Mouse (Mus musculus): Measurements from ENCODE around the gene Atxn1l. TPM values are rescaled to one million over a fixed set of nuclear protein-coding genes. Genes with fewer than 3 reads are reported as not detected.
A peak's percentile ranks its signal among the peaks of the same experiment; 100 is the strongest.

The Atxn1l gene
- total RNA-seq, 2 experiments from 2014 or later = 21.2 TPM

DNA sequence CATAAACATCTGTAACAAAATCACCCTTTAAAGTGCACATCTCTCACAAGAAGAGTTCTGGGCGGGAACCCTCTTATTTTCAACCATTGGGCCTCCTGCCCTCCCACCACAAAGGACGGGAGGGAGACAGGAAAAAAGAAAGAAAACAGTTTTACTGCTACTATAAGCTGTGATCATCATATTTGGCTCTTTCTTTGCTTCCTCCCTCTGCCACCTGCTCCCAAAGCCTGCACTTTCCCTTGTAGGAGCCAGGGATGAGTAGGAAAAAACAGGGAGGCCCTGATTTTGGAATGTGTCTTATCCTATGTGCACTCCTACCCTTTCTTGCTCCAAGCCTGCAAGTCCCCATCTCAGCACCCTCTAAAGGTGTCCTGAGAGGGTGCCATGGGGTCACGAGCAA is 6.5 kb downstream of the Atxn1l start:
- DNase-seq = no peak

DNA sequence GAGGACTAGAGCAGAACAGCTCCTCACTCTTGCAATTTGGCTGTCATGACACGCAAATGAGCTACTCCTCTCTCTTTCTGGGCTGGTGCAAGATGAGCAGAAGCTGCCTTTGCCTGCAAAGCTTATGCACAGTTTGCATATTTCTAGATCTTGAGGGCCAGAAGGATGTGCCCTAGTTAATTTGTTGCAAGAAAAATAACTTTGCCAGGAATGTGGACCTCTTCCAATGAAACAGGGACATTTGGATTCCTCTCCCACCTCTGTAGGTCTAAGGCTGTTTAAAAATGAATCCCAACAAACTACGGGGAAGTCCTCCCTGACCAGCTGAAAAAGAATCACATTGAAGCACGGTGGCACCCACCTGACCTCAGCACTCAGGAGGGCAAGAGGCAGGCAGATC is 12.4 kb downstream of the Atxn1l start:
- DNase-seq = no peak

DNA sequence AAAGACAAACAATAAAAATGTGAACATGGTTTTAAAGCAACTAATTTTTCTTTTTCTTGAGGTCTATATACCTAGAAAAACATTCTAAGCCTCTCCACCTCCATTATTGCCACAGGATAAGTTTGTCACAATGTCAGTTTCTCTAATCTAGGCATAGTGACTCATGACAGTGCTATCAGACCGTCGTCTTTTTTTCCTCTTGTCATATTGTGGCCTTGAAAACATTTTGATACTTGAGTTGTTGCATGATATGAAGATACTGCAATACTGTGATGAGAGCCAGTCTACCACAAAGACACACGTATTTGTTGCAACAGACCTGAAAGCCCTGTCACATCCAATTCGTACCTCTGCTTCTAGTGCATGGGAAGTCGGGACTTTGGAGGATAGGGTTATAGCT is 22.6 kb downstream of the Atxn1l start:
- no peak for DNase-seq

DNA sequence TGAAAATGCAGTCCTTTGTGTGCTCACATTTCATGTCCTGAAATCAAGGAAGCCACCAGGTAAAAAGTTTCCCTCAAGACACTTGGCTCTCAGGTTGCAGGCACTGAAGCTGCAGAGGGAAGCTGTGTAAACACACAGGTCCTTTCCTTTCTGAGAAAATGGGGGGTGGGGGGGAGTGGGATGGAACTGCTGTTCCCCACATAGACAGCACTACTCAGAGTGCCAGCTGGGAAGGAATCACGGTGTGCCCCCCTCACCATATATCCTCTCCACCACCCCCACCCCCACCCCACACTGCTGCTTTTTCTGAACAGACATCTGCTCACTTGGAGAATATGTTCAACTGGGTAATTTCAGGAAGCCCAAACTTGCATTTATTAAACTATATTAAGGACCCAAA is 25.0 kb downstream of the Atxn1l start:
- no peak for DNase-seq

DNA sequence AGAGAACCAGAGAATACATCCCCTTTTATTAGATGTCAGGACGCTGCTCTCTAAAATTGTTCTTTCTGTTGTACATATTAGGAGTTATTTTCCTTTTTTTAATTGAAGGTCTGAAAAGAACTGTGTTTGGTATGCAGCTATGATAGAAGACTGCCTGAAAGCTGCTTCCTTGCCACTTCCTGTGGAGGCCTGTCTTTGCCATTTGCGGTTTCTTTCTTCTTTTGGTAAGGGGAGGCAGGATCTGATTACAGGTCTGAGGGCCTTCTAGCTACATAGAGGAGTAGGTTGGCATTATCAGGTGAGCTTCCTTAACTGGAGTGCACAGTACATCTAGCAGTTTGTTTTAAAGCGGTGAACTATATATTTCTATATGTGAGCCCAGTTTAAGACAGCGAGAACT is 29.6 kb downstream of the Atxn1l start:
- no peak for DNase-seq

DNA sequence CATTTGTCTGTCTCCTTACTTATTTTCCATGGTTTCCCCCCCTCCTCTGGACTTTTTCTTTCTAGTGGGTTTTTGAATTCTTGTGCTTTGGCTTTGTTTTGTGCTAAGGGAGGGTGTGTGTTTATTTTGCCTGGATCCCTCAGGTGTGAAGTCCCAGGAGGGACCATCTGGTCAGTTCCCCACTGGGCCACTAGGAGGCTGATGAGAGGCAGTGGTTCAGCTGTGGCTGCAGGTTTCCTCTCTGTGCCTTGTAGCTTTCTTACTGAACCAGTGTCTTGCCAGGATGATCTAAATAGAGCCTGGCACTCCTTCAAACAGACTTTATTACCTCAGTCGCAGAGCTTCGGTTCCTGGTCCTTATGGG is 30.7 kb downstream of the Atxn1l start:
- DNase-seq = peak; percentile 74 to 87

DNA sequence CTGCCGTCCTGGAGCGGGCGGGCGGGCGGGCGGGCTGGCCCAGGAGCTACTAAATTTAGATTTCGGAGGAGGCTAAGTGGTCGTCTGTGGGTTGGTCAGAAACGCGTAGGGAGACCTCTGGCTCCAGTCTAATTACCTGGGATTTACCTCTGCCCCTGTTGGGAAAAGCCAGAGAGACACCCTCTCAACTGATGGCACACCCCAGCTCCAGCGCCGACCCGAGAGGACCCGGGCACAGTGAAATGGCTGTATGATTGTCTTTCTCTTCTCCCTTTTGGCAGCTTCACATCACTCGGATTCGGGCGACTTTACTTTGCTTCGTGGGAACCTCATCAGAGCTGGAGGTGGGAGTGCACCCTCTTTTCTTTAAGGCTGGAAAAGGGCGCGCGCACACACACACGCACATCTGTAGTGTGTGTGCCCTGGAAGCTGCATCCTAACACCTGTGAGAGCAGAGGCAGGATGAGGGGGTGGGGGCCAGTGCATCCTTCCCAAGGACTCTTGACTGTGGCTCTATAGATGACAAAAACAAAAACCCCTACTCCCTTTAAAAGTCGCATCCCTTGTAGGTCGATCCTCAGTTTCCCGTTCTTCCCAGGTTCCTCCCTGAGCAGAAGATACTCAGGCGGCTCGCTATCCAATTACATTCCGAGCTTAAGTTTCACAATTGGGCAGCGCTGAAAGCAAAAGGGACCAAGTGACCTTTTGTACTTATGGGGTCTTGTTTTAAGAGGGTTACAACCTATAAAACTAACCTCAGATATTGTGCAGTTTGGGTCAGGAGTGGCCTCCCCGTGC is 31.3 kb downstream of the Atxn1l start:
- DNase-seq = peak in 1 of 2 experiments; percentile 49

DNA sequence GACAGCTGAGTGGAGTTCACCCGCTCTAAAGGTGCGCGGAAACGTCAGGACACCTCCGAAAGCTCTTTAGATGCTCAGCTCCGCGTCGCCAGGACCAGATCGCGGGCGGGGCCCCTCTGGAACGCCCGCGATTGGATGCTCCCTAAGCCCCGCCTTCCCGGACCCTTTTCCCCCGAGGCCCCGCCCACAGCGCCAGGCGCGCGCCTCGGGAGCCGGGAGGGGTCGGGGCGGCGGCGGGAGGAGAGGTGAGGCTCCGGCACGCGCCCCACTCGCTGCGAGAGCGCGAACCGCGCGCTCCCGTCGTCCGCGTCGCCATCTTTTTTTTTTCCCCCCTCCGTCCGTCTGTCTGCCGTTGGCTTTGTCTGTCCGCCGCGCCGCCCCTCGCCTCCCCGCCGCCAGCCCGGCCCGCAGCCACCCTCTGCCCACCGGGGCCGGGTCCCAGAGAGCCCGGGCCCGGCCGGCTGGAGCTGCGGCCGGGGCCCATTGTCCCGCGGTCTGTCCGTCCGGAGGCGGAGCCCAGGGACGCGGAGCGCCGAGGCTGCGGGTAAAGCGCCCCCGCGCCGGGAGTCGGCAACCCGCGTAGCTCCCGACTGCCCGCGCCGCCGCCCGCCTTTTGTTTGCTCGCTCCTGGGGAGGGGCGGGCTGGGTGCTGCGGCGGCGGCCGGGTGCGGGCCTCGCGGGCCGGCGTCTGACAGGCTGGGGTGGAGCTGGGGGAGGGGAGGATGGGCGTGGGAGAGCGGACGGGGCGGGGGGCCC is 32.0 kb downstream of the Atxn1l start, which contains the start of gene Zfp821:
TSS of gene Zfp821 (plus strand) at position 227 of the 756 bp plus-strand sequence.
- peak; percentile 94 to 96 for DNase-seq

DNA sequence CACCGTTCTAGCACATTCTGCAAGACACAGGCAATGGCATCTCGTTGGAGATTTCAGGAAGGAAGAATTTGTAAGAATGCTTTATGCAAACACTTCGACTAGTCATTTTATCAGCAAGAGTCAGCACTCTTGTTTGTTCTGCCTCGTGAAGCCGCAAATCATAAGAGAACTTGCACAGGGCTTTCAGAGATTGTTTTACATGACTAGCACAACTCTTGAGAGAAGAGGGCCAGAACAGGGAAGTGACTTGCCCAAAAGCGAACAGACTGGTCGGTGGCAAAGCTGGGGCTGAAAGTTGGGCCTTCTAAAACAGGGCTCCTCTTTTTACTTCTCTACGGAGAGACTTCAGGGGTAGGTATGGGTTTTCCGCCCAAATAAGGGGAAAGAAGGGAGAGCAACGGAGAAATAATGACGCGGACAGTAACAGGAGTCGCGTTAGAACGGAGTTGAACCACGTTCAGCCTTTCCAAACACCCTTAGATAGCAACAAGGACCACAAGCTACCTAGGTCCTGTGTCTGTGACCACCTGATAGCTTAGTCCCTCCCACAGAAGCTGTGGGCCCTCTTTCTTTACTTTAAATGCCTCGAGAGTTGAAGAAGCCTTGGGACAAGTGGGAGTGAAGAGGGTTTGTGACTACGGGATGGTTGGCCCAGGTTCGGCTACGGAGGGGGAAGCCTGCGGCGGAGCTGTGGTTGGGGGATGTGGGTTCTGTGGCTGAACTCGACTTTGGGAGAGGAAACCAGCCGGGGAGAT is 32.8 kb downstream of the Atxn1l start:
- peak; percentile 31 to 36 for DNase-seq

DNA sequence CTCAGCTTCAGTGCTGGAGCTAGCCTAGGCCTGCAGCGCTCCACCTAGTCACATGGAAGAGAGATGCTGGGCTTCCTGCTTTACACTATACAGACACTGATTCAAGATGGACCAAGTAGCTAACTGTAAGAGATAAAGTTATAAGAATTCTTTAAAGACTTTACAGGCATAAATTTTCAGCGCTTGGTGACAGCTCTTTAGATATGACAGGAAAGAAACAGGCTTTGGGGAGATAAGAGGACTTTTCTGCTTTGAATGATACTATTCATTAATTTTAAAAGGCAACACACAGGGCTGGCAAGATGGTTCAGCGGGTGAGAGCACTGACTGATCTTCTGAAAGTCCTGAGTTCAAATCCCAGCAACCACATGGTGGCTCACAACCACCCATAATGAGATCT is 39.1 kb downstream of the Atxn1l start:
- DNase-seq = no peak

DNA sequence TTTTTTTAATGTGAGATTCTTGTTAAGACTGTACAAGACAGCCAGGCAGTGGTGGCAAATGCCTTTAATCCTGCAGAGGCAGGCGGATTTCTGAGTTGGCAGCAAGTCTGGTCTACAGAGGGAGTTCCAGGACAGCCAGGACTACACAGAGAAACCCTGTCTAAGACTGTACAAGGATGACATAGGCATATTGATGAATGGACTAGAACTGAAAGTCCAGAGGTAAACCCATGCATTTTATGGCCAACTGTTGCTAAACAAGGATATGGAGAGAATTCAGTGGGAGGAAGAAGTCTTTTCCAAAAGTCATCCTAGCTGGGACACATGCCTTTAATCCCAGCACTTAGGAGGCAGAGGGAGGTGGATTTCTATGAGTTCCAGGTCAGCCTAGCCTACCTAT is 39.8 kb downstream of the Atxn1l start:
- no peak for DNase-seq

DNA sequence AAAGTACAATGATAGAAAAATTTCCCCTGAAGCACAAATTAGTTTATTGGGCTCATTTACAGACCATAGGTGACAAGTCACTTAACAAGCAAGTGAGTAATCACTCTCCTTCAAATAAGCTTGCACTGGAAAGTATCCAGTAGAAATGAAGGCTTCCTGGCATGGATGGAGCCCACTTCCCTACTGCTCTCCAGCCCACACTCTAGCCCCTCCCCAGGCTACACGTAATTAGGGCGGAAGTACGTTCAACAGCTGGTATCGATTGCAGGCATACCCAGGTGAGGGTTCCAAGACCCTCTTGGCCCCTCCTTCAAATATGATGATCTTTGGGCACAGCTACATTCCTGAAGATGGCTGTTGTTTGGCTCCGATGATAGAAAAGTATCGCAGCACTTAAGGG is 43.4 kb downstream of the Atxn1l start:
- no peak for DNase-seq

DNA sequence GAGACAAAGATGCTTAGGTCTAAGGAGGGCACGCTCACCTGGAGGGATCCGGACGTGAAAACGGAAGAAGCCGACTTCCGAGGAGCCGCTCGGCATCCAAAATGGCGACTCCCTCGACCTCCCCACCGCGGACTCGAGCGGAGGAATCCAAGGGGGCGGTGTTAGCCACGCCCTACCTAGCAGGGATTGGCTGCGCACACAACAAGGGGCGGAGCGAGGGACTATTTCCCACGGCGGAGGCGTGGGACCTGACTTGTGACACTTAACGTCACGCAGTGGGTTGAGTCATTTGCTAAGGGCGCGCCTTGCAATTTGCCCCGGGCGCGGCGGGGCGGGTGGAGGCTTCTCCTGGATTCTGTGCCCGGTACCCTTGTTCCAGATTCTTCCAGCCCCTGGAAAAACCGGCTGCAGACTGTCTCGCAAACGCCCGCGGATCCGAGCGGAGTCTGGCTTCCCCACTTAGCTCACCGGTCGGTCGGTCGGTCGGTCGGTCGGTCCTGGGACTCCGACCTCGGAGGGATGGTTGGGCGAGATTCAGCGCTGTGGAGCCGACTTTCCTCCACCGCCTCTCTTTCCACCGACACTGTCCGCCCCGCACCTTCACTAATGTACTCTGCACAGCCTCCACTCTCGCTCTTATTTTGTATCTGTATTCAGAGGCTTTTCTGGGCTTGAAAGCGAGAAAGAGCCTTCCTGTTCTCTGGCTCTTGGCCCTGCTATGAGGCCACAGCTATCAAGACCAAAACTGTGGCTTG is 44.2 kb downstream of the Atxn1l start, which contains the start of gene Ist1:
TSS of gene Ist1 (minus strand) at position 115 of the 755 bp plus-strand sequence.
- peak; percentile 99 for DNase-seq

DNA sequence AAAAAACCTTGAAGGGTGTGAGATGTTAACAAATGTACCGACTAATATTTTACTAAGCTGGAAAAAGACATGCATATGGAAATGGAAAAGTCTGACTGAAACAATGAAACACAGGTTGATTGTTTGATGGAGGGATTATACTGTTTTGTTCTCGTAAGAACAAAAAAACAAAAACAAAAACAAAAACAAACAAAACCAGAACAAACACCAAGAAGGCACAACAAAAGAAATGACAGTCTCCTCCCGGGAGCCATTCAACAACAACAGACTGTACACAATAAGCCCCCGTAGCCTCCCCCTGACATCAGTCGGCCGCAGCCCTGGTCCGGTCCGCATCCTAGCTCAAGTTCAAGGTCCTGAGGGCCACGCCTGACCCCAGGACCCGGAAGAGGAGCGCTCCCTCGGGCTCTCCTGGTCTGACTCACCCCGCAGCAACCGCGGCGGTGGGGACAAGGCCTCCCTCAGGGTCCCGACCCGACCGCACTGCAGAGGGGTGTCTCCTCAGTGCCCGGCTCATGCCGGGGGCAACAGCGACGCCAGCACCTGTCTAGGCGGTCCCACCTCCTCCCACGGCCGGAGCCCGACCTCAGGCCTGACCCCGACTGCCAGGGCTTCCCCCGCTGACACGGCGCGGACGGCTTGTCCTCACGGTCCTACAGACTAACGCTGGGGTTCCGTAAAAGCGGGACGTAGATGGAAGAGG is 44.9 kb downstream of the Atxn1l start:
- no peak for DNase-seq

DNA sequence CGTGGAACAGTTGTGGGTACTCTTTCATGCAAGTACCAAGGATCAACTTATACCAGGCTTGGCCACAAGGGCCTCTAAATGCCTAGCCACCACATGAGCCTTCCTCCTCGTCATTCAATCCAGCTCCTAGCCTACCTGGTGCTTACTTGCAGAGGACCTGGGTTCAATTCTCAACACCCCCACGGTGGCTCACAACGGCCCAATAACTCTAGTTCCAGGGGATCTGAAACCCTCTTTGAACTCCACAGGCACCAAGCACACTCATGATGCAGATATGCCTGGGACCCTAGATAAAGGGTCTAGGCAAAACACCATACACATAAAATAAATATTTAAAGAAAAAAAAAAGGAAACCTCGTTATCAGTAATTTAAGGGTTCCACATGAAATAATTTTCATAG is 45.8 kb downstream of the Atxn1l start:
- DNase-seq = no peak

DNA sequence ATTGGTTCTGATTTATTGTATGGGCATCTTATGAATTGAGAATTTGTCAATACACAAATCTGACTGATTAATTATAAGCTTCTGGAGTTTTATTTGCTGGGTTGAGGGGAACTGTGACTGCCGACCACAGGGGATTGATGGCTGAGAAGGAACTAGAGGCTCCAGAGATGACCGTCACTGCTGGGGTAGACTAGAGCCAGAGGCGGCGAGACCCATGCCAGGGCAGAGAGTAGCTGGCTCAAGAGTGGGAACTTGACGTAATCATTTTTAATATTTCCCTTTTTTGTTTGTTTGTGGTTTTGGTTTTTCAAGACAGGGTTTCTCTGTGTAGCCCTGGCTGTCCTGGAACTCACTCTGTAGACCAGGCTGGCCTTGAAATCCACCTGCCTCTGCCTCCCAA is 50.3 kb downstream of the Atxn1l start:
- DNase-seq = peak in 1 of 2 experiments; percentile 23

DNA sequence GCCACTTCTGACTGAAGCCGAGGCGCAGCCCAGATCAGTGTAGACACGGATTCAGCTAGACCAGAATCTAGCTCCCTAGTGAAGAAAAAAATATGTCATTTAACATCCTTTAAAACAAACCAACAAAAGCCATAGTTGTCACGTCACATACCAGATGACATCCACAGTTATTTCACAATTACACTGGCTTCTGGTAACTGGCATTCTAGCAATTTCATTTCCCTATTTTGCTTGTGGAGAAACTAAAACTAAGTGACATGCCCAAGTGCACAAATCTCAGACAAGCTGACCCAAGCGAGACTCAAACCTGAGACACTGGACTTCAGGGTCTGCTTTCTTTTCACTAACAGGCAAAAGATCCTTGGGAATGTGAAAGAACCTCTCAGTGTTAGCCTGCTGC is 55.4 kb downstream of the Atxn1l start:
- DNase-seq = peak in 1 of 2 experiments; percentile 30

DNA sequence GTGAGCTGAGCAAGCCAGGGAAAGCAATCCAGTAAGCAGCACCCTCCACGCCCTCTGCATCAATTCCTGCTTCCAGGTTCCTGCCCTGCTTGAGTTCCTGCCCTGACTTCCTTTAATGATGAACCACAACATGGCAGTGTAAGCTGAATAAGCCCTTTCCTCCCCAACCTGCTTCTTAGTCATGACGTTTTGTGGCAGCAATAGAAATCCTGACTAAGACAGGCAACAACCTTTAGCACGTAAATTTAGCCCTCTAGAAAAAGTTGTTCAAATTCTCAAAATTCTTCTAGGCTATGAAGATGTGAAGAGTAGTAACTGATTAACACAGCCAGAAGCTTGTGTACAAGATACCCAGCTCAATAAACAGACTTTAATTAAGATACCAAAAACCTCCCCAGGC is 56.0 kb downstream of the Atxn1l start:
- DNase-seq = no peak
